Mouse (Mus musculus) right cerebral cortex, postnatal 36 days (tissue): ENCODE data around the gene Cdr2.
"Not testable (repeated sequence)": the region's sequence is repeated elsewhere in the genome, so short reads cannot be mapped to it uniquely, and the experiment has no call there.

Experiments
- DNase-seq, 2 experiments: peaks; one replicate each; pipeline ENCODE4 v3.0.0; 2022; ENCODE audit warnings: low spot score in 2 of 2, mixed read lengths in 1 of 2

The Cdr2 gene

GRCm38 (mm10) chr7:120910172-120910571 is 71.9 kb downstream of the Cdr2 start:
- DNase-seq, result not testable (repeated sequence)
